Mouse (Mus musculus) lung, postnatal 0 days (tissue): ENCODE measurements around the gene Abcc8.

ENCODE experiments used
- CTCF ChIP-seq: IDR thresholded peaks from 2 replicates; pipeline ENCODE4 v1.5.1; 2016; ENCODE audit warnings: antibody characterized with exemption, mild to moderate bottlenecking
- EP300 ChIP-seq: IDR thresholded peaks from 2 replicates; pipeline ENCODE4 v1.6.1; 2016; ENCODE audit warnings: antibody characterized with exemption, mild to moderate bottlenecking, control low read depth

- TF ChIP-seq CTCF, result 0 out of 2 replicates have a peak, but pooled peaks have one; percentile 8
- TF ChIP-seq EP300, result no peak
These were observed 46.0 kb downstream of the Abcc8 start for GRCm38 (mm10) chr7:46133858-46134257.
